Mouse (Mus musculus) megakaryocyte, adult 5-6 weeks (primary cell): Measurements from ENCODE around the gene Xrcc4. TPM values are rescaled to one million over a fixed set of nuclear protein-coding genes. Genes with fewer than 3 reads are reported as not detected.

Experiments used
- ATAC-seq: 2 replicates; pipeline ENCODE4 v1.8.0; 2016; ENCODE audit warnings: mild to moderate bottlenecking, inconsistent platforms; ENCODE audit not compliant: poor library complexity, severe bottlenecking
- total RNA-seq, 2 experiments: library from RNA; stranded (forward) in 1 of 2; stranded (reverse) in 1 of 2; fragments of 153-499, 151-499 nt in 1 of 2; fragments of 221-1000, 200-1000 nt in 1 of 2; gene quantifications; 2 replicates each; pipeline versions ENCODE4 v1.2.3 to v1.2.4; 2015 to 2017

Xrcc4 gene
- total RNA-seq, 2 experiments from 2014 or later: 20.1 to 33.2 TPM

DNA sequence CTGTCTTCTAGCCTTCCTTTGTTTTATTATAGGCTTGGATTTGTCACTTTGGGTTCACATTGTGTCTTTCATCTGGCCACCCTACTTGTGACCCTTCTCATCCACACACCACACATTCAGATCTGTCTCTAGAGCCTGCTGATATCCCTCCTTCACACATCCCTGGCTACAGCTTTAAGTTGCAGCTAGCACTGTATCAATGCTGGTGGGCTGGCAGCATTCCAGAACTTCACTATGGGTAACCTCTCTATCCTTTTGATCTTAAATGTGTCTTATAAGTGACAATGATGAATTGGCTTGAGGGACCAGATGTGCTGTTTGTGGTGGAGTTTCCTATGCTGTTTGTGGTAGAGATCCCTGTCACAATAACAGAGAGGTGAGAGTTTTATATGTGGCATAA, 120.7 kb downstream of the Xrcc4 start:
- no peak for ATAC-seq

DNA sequence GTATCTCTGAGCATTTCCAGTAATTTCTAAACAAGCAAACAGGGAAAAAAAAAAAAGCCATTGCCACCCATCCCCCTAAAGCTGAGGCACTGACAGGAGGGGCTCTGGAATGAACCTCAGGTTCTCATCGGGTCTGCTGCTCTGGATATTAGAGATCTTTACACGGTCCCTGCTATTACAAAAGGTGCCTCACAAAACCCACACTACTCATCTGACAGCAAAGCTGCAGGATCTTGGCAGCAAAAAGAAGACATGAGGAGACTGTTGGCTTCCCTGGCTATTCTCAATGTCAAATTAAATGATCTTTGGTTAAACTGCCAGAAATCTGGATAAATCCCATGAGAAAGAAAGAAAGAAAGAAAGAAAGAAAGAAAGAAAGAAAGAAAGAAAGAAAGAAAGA, 145.1 kb downstream of the Xrcc4 start:
- no peak for ATAC-seq

DNA sequence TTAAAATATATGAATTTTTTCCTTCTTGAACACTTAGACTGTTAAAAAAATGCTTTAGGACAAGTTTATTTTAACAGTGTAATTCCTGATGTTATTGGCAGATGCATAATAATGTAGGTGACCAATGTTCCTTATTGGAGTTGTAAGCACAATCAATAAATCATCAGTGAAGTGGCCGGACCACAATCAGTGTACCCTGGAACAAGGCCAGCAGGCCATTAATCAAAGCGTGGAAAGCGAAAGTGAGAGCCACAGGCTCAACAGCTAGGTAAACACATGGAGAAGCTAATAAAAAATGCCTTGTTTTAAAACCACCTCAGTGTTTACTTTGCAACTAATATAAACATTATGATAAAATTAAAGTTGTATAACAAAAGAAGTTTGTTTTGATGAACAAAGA, 159.9 kb downstream of the Xrcc4 start:
- ATAC-seq: no peak

DNA sequence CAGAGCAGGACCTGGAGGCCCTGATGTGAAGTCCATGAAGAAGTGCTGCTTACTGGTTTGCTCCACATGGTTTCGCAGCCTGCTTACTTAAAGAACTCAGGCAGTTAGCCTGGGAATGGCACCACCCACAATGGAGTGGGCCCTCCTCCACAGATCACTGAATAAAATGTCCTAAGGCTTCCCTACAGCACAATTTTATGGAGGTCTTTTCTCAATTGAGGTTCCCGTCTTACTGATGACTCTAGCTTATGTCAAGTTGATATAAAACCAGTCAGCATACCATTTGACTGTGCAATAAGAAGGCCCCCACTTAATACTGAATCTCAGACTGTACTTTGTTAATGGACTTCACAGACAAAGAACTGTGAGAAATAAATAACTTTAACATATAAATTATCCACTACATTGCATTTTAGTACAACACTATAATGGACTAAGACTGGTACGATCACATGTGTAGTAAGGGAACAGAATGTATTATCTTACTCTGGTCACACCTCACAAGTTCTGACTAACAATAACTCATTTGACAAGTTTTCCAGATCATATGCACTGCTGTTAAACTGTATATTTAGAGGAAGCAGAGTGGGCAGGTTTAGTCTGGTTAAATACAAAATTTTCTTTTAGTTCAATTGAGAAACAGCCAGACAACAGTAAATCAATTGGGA, 170.5 kb downstream of the Xrcc4 start:
- ATAC-seq: no peak

DNA sequence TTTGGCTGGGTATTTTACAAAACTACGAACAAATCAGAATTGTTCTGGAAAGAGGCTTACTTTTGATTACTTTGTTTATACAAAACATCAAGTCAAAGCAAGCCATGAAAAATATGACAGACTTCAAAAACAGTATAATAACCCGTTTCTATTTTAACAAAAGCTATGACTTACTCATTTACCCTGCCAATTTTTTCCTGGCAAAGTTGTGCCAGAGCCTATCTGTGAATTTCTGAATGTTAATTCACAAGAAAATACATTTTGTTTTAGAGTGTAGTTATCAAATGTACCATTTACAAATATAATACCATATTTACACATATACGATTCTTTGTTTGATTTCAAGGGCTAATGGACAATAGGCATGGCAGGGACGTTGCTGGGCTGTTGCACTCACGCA, 175.1 kb downstream of the Xrcc4 start:
- ATAC-seq: no peak

DNA sequence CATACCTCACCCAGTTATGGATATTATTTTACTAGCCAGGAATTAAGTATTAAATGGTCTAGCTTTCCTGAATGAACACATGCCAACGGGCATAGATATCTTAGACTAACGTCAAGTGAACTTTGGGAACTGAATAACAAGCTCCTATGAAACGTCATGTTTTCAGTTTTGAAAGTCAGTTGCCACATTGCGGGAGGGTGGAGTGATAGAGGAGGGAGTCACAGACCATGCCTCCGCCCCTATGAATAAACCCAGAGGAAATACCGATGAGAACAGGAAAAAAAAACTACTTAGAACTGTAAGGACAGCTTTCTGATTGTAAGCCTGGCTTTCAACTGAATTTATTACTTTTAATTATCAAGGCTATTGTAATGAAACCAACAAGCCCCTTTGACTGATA, 175.5 kb downstream of the Xrcc4 start:
- ATAC-seq: peak; percentile 75

DNA sequence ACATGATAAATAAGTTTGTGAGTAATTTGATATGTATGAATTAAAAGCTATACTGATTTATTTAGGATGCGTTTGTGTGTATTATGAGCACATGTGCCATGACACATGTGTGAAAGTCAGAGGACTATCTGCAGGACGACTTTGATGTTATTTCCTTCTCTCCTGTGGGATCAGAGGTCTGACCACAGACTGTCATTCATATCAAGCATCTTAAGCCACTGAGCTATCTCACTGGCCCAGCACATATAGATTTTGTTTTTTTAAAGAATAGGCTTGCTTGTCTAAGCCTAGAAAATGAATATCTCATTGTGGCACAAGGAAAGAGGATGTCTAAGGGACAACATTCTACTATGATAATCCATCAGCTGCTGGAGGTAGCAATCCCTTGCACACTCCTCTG, 183.3 kb downstream of the Xrcc4 start:
- no peak for ATAC-seq

DNA sequence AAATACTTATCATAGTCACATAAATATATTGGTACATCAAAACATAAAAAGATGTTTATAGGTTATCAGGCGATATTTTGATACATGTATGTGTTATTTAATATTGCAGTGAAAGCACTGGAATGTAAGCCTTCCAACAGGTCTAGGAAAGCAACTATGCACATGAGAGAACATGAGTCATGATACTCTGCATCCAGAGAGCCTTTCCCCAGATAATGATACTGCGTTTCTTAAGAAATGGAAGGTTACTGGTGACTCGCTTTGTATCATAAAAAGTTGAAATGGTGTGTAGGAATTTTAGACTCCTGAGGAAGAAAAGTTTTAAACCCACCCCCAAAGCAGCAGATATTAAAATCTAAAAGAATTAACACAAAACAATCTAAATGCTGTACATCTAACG, 190.3 kb downstream of the Xrcc4 start:
- no peak for ATAC-seq

DNA sequence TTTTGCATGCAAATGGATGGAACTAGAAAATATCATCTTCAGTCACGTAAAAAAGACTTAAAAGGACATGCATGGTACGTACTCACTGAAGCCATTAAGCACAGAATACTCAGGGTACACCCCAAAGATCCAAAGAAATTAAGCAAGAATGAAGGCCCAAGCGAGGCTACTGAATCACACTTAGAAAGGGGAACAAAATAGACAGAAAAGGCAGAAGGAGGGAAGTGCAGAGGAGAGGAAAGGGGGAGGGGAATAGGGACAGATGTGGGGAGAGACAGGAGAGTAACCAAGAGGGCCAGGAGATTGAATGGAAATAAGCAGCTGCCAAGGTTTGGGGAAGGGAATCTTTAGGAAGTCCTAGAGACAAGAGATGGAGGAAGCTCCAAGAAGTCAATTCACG, 197.3 kb downstream of the Xrcc4 start:
- peak; percentile 34 for ATAC-seq

DNA sequence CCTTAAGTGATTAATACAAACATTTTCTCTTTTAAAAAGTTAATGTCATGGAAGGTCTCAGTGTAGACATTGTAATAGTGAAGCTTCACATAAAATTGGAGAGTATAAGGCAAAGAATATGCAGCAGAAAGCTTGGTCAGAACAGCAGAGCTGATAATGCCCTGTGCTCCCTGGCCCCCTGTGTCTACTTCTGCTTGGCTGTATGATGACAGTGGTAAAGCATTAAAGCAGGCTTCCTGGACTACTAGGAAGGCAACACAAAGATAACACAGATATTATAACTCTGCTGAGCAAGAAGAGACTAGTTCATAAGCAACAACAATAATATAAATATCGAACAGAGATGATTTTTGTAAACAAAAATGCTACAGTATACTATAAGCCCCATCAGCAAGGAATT, 199.2 kb downstream of the Xrcc4 start:
- no peak for ATAC-seq

DNA sequence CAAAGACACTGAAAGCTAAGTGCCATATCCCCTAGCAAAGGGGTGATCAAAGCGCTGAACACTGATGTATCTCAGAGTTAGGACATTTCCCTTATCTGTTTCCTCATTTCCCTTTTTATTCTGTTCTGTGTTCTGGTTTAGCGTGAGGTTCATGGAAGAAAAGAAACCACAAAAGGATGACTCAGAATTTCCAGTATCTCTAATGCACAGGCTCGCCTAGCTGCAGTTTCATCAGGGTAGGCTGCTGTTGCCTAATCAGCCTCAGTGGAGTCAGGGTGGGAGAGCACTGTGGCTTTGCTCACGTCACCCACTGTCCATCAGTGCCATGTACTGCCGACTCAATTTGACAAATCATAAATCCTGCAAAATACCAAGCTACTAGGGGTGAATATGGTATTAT, 200.3 kb downstream of the Xrcc4 start:
- ATAC-seq: peak; percentile 94

DNA sequence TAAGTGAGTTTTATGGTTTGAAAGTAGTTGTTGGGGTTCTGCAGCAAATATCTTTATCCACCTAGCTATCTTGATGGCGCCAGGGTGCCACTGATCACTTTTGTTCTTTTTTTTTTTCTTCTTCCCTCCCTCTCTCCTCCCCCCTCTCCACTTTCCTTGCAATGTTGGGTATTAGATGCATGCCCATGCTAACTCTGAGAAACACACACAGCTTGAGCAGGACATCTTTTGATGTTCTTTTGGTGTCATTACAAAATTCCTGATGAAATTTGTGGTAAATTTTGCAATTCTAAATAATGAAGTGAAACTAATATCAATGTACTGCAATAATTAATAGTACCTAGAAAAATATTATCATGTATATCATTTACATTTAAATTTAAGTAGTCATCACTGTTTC, 205.9 kb downstream of the Xrcc4 start:
- ATAC-seq: peak; percentile 70

DNA sequence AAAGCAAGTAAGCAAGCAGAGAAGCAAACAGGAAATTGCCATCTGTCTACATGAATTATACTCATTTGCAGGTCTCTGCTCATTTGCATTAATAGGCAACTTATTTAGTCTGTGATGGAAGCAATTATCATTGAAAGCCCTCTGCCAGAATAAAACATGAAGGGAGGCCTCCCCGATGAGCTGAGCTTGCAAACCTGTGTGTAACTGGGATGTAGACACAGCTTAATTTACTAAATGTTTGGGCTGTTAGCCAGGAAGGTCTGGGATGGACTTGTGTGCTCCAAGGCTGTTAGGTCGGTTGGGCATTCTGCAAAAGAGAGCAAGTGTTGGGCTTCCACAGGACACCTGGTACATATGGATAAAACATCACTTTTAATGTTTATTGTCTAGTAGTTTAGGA, 208.1 kb downstream of the Xrcc4 start:
- no peak for ATAC-seq

DNA sequence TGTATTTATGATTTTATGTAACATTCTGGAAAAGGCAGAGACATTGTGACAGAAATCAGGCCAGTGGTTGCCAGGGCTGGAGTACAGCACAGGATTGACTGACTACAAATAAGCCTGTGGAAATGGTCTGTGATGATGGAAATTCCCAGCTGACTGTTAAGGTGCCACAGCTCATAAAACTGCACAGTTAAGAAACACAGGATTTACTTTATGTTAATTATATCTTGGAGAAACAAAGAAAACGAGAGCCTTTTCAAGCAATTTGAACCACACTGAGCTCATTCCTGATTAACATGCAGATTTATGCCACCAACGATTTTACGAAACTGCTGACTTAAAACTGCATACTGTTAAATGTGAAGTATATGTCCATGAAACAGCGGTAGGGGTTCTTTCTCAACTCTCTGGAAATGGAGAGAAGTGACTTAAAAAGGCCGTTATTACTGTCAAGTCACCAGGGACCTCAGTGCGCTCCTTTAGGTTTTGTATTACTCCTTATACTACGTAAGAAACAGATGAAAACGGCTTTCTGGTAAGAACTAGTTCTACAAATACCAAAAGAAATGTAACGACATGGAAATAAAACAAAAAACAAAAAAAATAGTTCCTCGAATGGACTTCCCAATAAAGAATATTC, 210.5 kb downstream of the Xrcc4 start:
- no peak for ATAC-seq

DNA sequence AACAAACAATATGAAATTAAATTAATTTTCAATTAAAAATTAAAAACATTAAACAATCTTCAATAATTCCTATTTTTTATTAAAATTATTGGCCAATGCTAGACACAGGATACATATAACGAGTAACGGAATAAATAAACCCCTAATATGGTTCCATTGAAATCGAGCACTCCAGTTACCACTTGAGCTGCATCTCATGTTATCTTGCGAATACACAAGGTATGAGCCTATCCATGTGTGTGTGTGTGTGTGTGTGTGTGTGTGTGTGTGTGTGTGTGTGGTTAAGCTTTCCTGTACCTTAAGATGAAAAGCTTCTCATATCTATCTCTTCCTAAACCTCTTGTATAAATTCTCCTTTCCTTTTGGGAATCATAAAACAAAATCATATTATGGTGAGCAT, 213.9 kb downstream of the Xrcc4 start:
- ATAC-seq: no peak

DNA sequence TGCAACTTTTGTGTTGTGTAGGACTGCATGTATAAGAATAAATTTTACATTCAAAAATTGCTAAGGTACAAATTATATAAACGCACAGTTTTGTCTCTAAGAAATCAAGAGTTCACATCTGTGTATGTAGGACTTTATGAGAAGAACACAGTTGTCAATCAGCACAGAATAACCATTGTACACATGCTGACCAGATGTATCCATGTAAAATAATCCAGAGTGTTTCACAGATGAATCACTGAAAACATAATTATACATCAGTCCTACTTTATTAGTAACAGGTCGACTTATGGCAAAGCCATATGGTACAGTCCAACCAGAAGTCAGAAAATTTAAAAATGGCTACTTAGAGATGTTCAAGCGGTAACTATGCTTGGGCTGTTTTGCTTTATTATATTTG, 216.7 kb downstream of the Xrcc4 start:
- ATAC-seq: no peak

DNA sequence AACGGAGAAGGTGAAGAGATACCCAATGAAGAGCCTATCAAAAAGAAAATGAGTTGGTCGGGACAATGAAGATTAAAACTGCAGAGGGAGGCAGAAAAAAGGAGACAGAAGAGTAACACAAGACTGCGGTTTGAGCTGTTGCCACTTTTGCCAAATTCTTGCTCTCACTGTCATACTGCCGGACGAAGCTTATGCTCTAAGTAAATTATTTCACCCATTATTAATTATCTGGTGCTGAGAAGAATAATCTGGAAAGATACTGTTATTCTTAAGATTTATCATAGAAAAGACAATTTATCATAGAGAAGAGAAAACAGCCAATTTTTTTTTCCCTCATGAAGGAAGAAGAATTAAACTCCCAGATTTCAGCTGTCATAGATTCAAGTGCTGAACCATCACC, 235.3 kb downstream of the Xrcc4 start:
- no peak for ATAC-seq

DNA sequence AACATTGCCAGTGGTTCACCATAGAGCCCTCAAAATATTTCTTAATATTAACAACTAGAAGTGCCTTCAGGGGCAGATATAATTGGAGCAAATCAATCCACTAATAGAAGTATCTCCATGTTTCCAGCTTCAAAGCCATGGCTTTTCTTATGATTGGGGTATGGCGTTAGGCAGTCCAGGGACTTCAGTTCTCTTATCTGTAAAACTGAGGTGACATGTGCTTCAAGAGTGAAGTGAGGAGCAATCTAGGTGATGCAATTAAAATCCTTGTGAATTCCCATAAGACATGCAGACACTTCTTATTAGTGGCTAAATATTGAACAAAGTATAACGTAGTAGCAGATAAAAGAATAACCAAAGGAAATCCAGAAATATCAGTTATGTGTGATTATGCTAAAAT, 238.7 kb downstream of the Xrcc4 start:
- no peak for ATAC-seq

DNA sequence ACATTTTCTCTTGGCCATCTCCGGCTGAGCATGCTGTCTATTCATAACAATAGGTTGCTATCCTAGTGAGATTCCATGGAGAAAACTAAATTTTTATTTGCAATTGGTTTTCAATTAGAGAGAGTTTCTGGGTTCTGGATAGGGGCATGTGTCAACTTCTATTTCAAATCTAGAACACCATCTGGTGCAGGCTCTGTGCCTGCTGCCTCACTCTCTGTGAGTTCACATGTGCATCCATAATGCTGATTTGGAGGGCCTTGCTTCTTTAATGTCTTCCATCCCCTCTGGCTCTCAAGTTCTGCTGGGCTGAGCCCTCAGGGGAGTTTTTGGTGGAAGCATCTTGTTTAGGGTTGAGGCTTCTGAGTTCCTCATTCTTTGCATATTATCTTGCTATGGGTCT, 239.5 kb downstream of the Xrcc4 start:
- ATAC-seq: no peak

DNA sequence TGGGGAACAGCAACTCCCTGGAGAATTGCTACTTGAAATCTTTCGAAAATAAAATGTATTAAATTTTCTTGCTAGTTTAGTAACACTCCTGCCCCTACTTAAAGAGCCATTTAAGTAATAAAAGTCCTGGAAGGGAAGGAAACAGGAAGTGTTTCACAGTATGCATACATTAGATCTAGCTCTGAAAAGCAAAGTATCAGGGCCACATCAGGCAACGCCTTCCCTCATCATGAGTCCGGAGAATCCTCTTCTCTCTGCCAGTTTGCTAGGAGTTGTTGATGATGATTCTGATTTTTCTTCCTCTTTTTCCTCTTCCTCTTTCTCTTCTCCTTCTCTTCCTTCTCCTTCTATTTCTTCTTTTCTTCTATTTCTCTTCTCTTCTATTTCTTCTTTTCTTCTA, 250.8 kb downstream of the Xrcc4 start:
- peak; percentile 78 for ATAC-seq

DNA sequence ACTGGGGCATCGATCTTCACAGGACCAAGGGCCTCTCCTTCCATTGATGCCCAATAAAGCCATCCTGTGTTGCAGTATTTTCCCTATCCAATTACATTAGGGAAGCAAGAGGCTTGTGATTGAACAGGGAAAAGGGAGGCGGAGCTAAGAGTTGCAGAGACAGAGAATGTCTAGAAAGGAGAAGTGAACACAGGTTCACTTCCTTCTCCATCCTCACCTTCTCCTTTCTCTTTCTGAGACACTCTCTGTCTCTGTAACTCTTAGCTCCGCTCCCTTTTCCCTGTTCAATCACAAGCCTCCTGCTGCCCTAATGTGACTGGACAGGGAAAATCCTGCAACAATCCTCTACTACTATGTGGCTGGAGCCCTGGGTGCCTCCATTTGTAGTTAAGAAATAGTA, 254.9 kb downstream of the Xrcc4 start:
- ATAC-seq: peak; percentile 89

DNA sequence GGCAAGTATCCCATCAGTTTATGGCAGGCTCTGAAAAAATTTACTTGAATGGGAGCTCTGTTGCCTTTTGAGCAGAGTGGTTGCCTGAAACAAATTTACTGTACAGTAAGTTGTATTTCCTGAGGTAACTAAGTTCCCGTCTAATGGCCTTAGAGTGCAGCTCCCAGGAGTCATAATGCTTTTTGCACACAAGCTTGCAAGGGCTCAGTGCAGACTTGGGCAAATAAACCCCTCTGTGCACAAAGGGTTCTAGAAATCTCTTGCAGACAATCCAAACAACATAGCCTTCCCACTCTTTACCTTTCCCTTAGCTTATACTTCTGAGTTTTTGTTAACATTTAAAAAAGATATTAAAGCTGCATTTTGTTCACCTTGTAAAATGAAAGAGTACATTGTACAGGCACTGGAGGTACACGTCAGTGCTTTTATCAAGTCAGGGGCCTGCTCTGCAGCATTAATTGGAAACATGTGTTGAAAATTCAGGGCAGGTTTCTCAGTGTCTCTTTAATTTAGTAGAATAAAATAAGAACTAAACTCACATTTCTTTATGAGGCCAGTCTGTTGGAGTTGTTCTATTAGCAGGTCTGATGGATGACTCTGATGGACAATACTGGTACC, 256.2 kb downstream of the Xrcc4 start:
- no peak for ATAC-seq
